ENCODE assay signal across 24 mouse cellular contexts in genomic region chr12:99356660-99357059, GRCm38 (mm10).
DNase-seq lines count a peak whose midpoint lies in the region; ATAC-seq and TF ChIP-seq lines count a peak whose summit lies in the region.
"Had no signal": no experiment of that assay in that cellular context is flagged by ENCODE, and none has a peak within 500 bp of the region (broad histone marks: within the 10 kb centered on the region; RNA-seq: fewer than 3 reads in every experiment).

No protein-coding gene starts in this region.

- peak overlapping the region; percentile 84 for H3K27ac ChIP-seq in gastrocnemius, adult 2 months
- H3K27ac ChIP-seq in heart, embryonic 14.5 days (replicated peaks in 1 of 2; ENCODE audit: control insufficient read depth in 1 of 2, insufficient read depth in 1 of 2, low read depth in 2 of 2, low read length in 2 of 2), result peak overlapping the region; percentile 96
- H3K27ac ChIP-seq in midbrain, postnatal 0 days (ENCODE audit: low read depth, low read length), result peak overlapping the region; percentile 9; the same call in 1 of the 2 replicates
- H3K27ac ChIP-seq in midbrain, embryonic 10.5 days (replicated peaks), result no peak overlapping the region
- H3K27ac ChIP-seq in forebrain, embryonic 16.5 days (ENCODE audit: low read length), result no peak overlapping the region
- H3K27ac ChIP-seq: forebrain, embryonic 10.5 days; limb, embryonic 10.5 days; liver, embryonic 15.5 days; lung, embryonic 15.5 days; macrophage had no signal

- peak overlapping the region; percentile 59 for H3K4me2 ChIP-seq in heart, embryonic 14.5 days (ENCODE audit: low read length)
- H3K4me2 ChIP-seq in midbrain, postnatal 0 days (ENCODE audit: low read depth, low read length, poor library complexity, severe bottlenecking), result no peak overlapping the region
- H3K4me2 ChIP-seq in forebrain, embryonic 16.5 days (ENCODE audit: low read length), result no peak overlapping the region
- H3K4me2 ChIP-seq: hindbrain, embryonic 13.5 days; liver, embryonic 15.5 days; lung, embryonic 15.5 days had no signal

- ATAC-seq in heart, embryonic 14.5 days (ENCODE audit: insufficient number of reproducible peaks, insufficient read depth, low FRiP score, low read depth), result peak; percentile 61; the same call in 1 of the 2 replicates
- no peak for ATAC-seq in midbrain, postnatal 0 days (ENCODE audit: low FRiP score)
- ATAC-seq in forebrain, embryonic 16.5 days, result no peak
- ATAC-seq: forebrain, postnatal 0 days; midbrain, embryonic 16.5 days had no signal

- H3K4me3 ChIP-seq in gastrocnemius, adult 2 months, result no peak overlapping the region
- peak overlapping the region in 1 of 2 experiments; percentile 14; a peak in 1 of 4 replicates for H3K4me3 ChIP-seq in heart, embryonic 14.5 days (ENCODE audit: control insufficient read depth in 1 of 2, insufficient read depth in 1 of 2, low read depth in 1 of 2, low read length in 2 of 2)
- H3K4me3 ChIP-seq in midbrain, postnatal 0 days (ENCODE audit: low read depth, low read length), result no peak overlapping the region
- H3K4me3 ChIP-seq in midbrain, embryonic 10.5 days, result no peak overlapping the region
- H3K4me3 ChIP-seq in forebrain, embryonic 16.5 days (replicated peaks; ENCODE audit: low read length), result no peak overlapping the region
- H3K4me3 ChIP-seq: forebrain, embryonic 10.5 days; hindbrain, embryonic 13.5 days; limb, embryonic 10.5 days; liver, embryonic 15.5 days; lung, embryonic 15.5 days had no signal

- no peaks in the 10 kb centered on the region for H3K27me3 ChIP-seq in heart, embryonic 14.5 days (ENCODE audit: control insufficient read depth, insufficient read depth, low read length)
- no peaks in the 10 kb centered on the region for H3K27me3 ChIP-seq in midbrain, postnatal 0 days (ENCODE audit: insufficient read depth, low read length)
- no peaks in the 10 kb centered on the region for H3K27me3 ChIP-seq in midbrain, embryonic 10.5 days (ENCODE audit: low read depth, poor library complexity, severe bottlenecking)
- H3K27me3 ChIP-seq in forebrain, embryonic 16.5 days (replicated peaks; ENCODE audit: control insufficient read depth, insufficient read depth, low read length), result no peaks in the 10 kb centered on the region
- H3K27me3 ChIP-seq: hindbrain, embryonic 13.5 days; liver, embryonic 15.5 days; lung, embryonic 15.5 days had no signal

- H3K4me1 ChIP-seq in heart, embryonic 14.5 days (ENCODE audit: control insufficient read depth in 2 of 2, insufficient read depth in 2 of 2, low read length in 2 of 2), result peaks cover 45 to 65% of the 10 kb centered on the region in 2 experiments
- peaks cover 5% of the 10 kb centered on the region; the same call in 1 of the 2 replicates for H3K4me1 ChIP-seq in midbrain, postnatal 0 days (ENCODE audit: insufficient read depth, low read length)
- peaks cover 33% of the 10 kb centered on the region for H3K4me1 ChIP-seq in midbrain, embryonic 10.5 days
- peaks cover 15% of the 10 kb centered on the region for H3K4me1 ChIP-seq in forebrain, embryonic 16.5 days (replicated peaks; ENCODE audit: control insufficient read depth, insufficient read depth, low read length)

- WGBS in heart, embryonic 14.5 days, result 22% methylated on average over 8 of the region's 8 CpGs
- WGBS in midbrain, postnatal 0 days, result 78% methylated on average over 8 of the region's 8 CpGs
- 93% methylated on average over 8 of the region's 8 CpGs for WGBS in midbrain, embryonic 10.5 days
- 86% methylated on average over 8 of the region's 8 CpGs for WGBS in forebrain, embryonic 16.5 days

- H3K9ac ChIP-seq in heart, embryonic 14.5 days (ENCODE audit: low read length), result peak overlapping the region; percentile 70
- H3K9ac ChIP-seq in midbrain, postnatal 0 days (replicated peaks; ENCODE audit: low read length, poor library complexity, severe bottlenecking), result no peak overlapping the region
- H3K9ac ChIP-seq in forebrain, embryonic 16.5 days (replicated peaks; ENCODE audit: low read depth, low read length), result no peak overlapping the region
- H3K9ac ChIP-seq: forebrain, postnatal 0 days; hindbrain, embryonic 13.5 days; liver, embryonic 15.5 days; lung, embryonic 15.5 days had no signal

- H3K36me3 ChIP-seq in heart, embryonic 14.5 days (ENCODE audit: control insufficient read depth, insufficient read depth, low read length), result no peaks in the 10 kb centered on the region
- H3K36me3 ChIP-seq in midbrain, postnatal 0 days (ENCODE audit: insufficient read depth, low read length), result no peaks in the 10 kb centered on the region
- 0 out of 2 replicates have a peak, but pooled peaks cover 5% of the 10 kb centered on the region for H3K36me3 ChIP-seq in midbrain, embryonic 10.5 days
- H3K36me3 ChIP-seq in forebrain, embryonic 16.5 days (ENCODE audit: control insufficient read depth, insufficient read depth), result no peaks in the 10 kb centered on the region
- H3K36me3 ChIP-seq: forebrain, embryonic 10.5 days; hindbrain, embryonic 13.5 days; limb, embryonic 10.5 days; liver, embryonic 15.5 days; lung, embryonic 15.5 days had no signal

- no peak for TF ChIP-seq CTCF in gastrocnemius, adult 2 months (IDR thresholded peaks at IDR 0.05)
- no peak for TF ChIP-seq CTCF in midbrain, postnatal 0 days (IDR thresholded peaks at IDR 0.05)

- no peak for DNase-seq in gastrocnemius, adult 2 months
- DNase-seq in gastrocnemius, postnatal 25 days, result no peak
- DNase-seq in heart, postnatal 36 days, result no peak
- DNase-seq in midbrain, postnatal 0 days (ENCODE audit: low spot score), result no peak
- no peak for DNase-seq in midbrain, embryonic 10.5 days (ENCODE audit: low spot score)
- no peak for DNase-seq in layer of hippocampus, postnatal 36 days
- DNase-seq: adrenal gland, postnatal 10 days; cerebellum, adult 8-10 months; cerebellum, postnatal 36 days; embryo, embryonic 11 days; forebrain, postnatal 0 days; kidney, adult 8-10 months; kidney, postnatal 10 days; liver; thymus, postnatal 25 days had no signal

- intact Hi-C loops in gastrocnemius, adult 2 months (cut with DNase I), result no loop called here
- intact Hi-C loops in heart, postnatal 36 days (cut with DNase I), result no loop called here

- H3K9me3 ChIP-seq in heart, embryonic 14.5 days (ENCODE audit: control insufficient read depth, low read length), result no peaks in the 10 kb centered on the region
- no peaks in the 10 kb centered on the region for H3K9me3 ChIP-seq in midbrain, postnatal 0 days (ENCODE audit: low read length)
- no peaks in the 10 kb centered on the region for H3K9me3 ChIP-seq in midbrain, embryonic 10.5 days (replicated peaks)
- no peaks in the 10 kb centered on the region for H3K9me3 ChIP-seq in forebrain, embryonic 16.5 days (ENCODE audit: control insufficient read depth, low read length)
- H3K9me3 ChIP-seq: forebrain, embryonic 10.5 days; hindbrain, embryonic 13.5 days; limb, embryonic 10.5 days; liver, embryonic 15.5 days; lung, embryonic 15.5 days had no signal

Comparison
In these comparisons a context has a peak if more than half of its experiments do, and no peak if none do; other contexts are left out.
1. H3K27ac ChIP-seq: peak in gastrocnemius, adult 2 months (single experiment), heart, embryonic 14.5 days (2 of 2) and midbrain, postnatal 0 days (single experiment); none in midbrain, embryonic 10.5 days (single experiment) and forebrain, embryonic 16.5 days (single experiment).